29 mouse cellular contexts compared by ENCODE assay signal in the genomic region with DNA sequence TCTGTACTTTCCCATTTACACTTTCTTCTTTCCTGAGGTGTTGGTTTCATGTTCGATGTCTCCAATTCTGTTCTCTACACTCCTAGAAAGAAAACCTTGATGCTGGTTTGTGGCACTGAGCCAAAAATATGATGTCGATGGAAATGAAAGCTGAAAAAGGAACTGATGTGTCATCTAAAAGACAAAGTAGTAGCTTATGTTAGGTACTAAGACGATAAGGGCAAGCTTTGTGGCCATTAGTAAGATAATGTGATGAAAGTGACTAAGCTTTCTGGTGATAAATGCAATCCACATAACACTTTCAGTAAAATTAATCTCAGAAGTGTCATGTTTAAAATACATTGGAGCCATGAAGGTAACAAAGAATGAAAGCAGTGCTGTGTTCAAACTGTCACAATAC. TPM values are rescaled to one million over a fixed set of nuclear protein-coding genes. Genes with fewer than 3 reads are reported as not detected.
DNase-seq lines count a peak whose midpoint lies in the region; ATAC-seq and TF ChIP-seq lines count a peak whose summit lies in the region.
"Had no signal": no experiment of that assay in that cellular context is flagged by ENCODE, and none has a peak within 500 bp of the region (broad histone marks: within the 10 kb centered on the region; RNA-seq: fewer than 3 reads in every experiment).

No protein-coding gene starts in this region.

- peak; percentile 16 to 26; a peak in 1 of 4 replicates for TF ChIP-seq EP300 in MEL (IDR thresholded peaks at IDR 0.05; ENCODE audit: low read depth in 1 of 2, low read length in 2 of 2)
- TF ChIP-seq EP300 in heart, adult 2 months (IDR thresholded peaks at IDR 0.05; ENCODE audit: insufficient read depth, low read depth, low read length) = no peak

- no peak for TF ChIP-seq POLR2A in MEL (IDR thresholded peaks at IDR 0.05; ENCODE audit: control insufficient read depth in 1 of 2, insufficient read depth in 1 of 2, low read depth in 1 of 2, low read length in 2 of 2, poor library complexity in 1 of 2)
- no peak for TF ChIP-seq POLR2A in heart, adult 2 months (IDR thresholded peaks at IDR 0.05; ENCODE audit: insufficient read depth, low read depth, low read length)

- no peak overlapping the region for H3K27ac ChIP-seq in MEL (ENCODE audit: control insufficient read depth, low read depth, low read length)
- no peak overlapping the region for H3K27ac ChIP-seq in midbrain, embryonic 13.5 days
- no peak overlapping the region for H3K27ac ChIP-seq in heart, adult 2 months
- H3K27ac ChIP-seq: embryonic facial prominence, embryonic 13.5 days; embryonic facial prominence, embryonic 15.5 days; forebrain, embryonic 10.5 days; forebrain, embryonic 12.5 days had no signal

- no peak overlapping the region for H3K9ac ChIP-seq in MEL (ENCODE audit: control insufficient read depth, low read depth, low read length, poor library complexity, severe bottlenecking)
- H3K9ac ChIP-seq in midbrain, embryonic 13.5 days (replicated peaks) = no peak overlapping the region
- no peak overlapping the region for H3K9ac ChIP-seq in heart, adult 2 months (ENCODE audit: low read depth, low read length)
- H3K9ac ChIP-seq: embryonic facial prominence, embryonic 13.5 days; embryonic facial prominence, embryonic 15.5 days; forebrain, embryonic 12.5 days had no signal

- intact Hi-C loops in heart, adult 2 months (cut with DNase I) = loop anchor here (5.0 kb wide), 1 partner anchor 141 kb away; no protein-coding TSS in a partner anchor

- no peak for TF ChIP-seq CTCF in MEL (IDR thresholded peaks at IDR 0.05 in 2 of 3, conservative IDR thresholded peaks at IDR 0.05 in 1 of 3; ENCODE audit: control insufficient read depth in 1 of 3, insufficient read depth in 1 of 3, low read depth in 2 of 3, low read length in 3 of 3, poor library complexity in 1 of 3, severe bottlenecking in 1 of 3)
- TF ChIP-seq CTCF in heart, adult 2 months (IDR thresholded peaks at IDR 0.05) = no peak

- no peaks in the 10 kb centered on the region for H3K79me2 ChIP-seq in MEL (ENCODE audit: control insufficient read depth, insufficient read depth, low read length, poor library complexity)
- no peaks in the 10 kb centered on the region for H3K79me2 ChIP-seq in heart, adult 2 months (replicated peaks; ENCODE audit: control insufficient read depth, insufficient read depth, low read length)

- 90% methylated on average over 3 of the region's 3 CpGs for WGBS in midbrain, embryonic 13.5 days
- 29% methylated on average over 3 of the region's 3 CpGs for whole genome bisulfite sequencing in heart, adult 2 months

- no peak overlapping the region for H3K4me2 ChIP-seq in midbrain, embryonic 13.5 days (replicated peaks)
- H3K4me2 ChIP-seq: embryonic facial prominence, embryonic 13.5 days; embryonic facial prominence, embryonic 15.5 days; forebrain, embryonic 12.5 days had no signal

- peaks cover 0 to 2% of the 10 kb centered on the region in 2 experiments; a peak in 2 of 4 replicates for H3K27me3 ChIP-seq in MEL (ENCODE audit: control insufficient read depth in 1 of 2, insufficient read depth in 2 of 2, low read length in 2 of 2)
- no peaks in the 10 kb centered on the region for H3K27me3 ChIP-seq in midbrain, embryonic 13.5 days
- H3K27me3 ChIP-seq in heart, adult 2 months (ENCODE audit: control insufficient read depth, insufficient read depth, low read length) = no peaks in the 10 kb centered on the region
- H3K27me3 ChIP-seq: embryonic facial prominence, embryonic 13.5 days; embryonic facial prominence, embryonic 15.5 days; forebrain, embryonic 12.5 days; Patski had no signal

- peak; percentile 76 for DNase-seq in 416B (ENCODE audit: low read depth)
- peak; percentile 48 for DNase-seq in MEL (ENCODE audit: low read depth, low spot score)
- DNase-seq in cerebellum, postnatal 36 days = no peak
- no peak for DNase-seq in heart, adult 2 months
- DNase-seq: adrenal gland, adult 8-10 months; adrenal gland, postnatal 14 days; adrenal gland, postnatal 36 days; cerebellum, adult 18-20 months; cerebellum, adult 8-10 months; cerebellum, adult 9-11 months; cerebellum, postnatal 14 days; embryo, embryonic 11 days had no signal

- TF ChIP-seq RAD21 in MEL (IDR thresholded peaks at IDR 0.05; ENCODE audit: low read depth, low read length) = no peak

- peak; percentile 33 for ATAC-seq in common myeloid progenitor, adult 5-6 weeks (replicated peaks; ENCODE audit: low read depth, poor library complexity, severe bottlenecking)
- ATAC-seq in megakaryocyte progenitor cell, adult 5-6 weeks (replicated peaks; ENCODE audit: poor library complexity) = 0 out of 2 replicates have a peak, but pooled peaks have one; percentile 17
- no peak for ATAC-seq in midbrain, embryonic 13.5 days
- ATAC-seq: activated CD4-positive, CD25-positive, alpha-beta regulatory T cell, adult 4 months; forebrain, embryonic 14.5 days; forebrain, embryonic 16.5 days; Patski had no signal

- no peaks in the 10 kb centered on the region for H3K9me3 ChIP-seq in MEL (replicated peaks; ENCODE audit: insufficient read depth, low read length)
- no peaks in the 10 kb centered on the region for H3K9me3 ChIP-seq in midbrain, embryonic 13.5 days
- H3K9me3 ChIP-seq: embryonic facial prominence, embryonic 13.5 days; embryonic facial prominence, embryonic 15.5 days; forebrain, embryonic 10.5 days; forebrain, embryonic 12.5 days; G1E had no signal

- no peak overlapping the region for H3K4me3 ChIP-seq in MEL (ENCODE audit: control insufficient read depth in 1 of 2, insufficient read depth in 1 of 2, low read depth in 2 of 2, low read length in 2 of 2)
- H3K4me3 ChIP-seq in midbrain, embryonic 13.5 days (replicated peaks) = no peak overlapping the region
- no peak overlapping the region for H3K4me3 ChIP-seq in heart, adult 2 months
- H3K4me3 ChIP-seq: embryonic facial prominence, embryonic 13.5 days; embryonic facial prominence, embryonic 15.5 days; erythroblast, embryonic 14.5 days; forebrain, embryonic 10.5 days; forebrain, embryonic 12.5 days had no signal

- peaks cover 0 to 6% of the 10 kb centered on the region in 2 experiments; a peak in 2 of 4 replicates for H3K36me3 ChIP-seq in MEL (ENCODE audit: control insufficient read depth in 1 of 2, insufficient read depth in 2 of 2, low read length in 2 of 2)
- no peaks in the 10 kb centered on the region for H3K36me3 ChIP-seq in midbrain, embryonic 13.5 days
- H3K36me3 ChIP-seq in heart, adult 2 months (ENCODE audit: control insufficient read depth, insufficient read depth, low read length) = no peaks in the 10 kb centered on the region
- H3K36me3 ChIP-seq: embryonic facial prominence, embryonic 13.5 days; embryonic facial prominence, embryonic 15.5 days; forebrain, embryonic 10.5 days; forebrain, embryonic 12.5 days; G1E had no signal

- H3K4me1 ChIP-seq in MEL (ENCODE audit: control insufficient read depth in 1 of 2, insufficient read depth in 2 of 2, low read length in 2 of 2) = no peaks in the 10 kb centered on the region
- no peaks in the 10 kb centered on the region for H3K4me1 ChIP-seq in midbrain, embryonic 13.5 days (replicated peaks)
- no peaks in the 10 kb centered on the region for H3K4me1 ChIP-seq in heart, adult 2 months (ENCODE audit: control insufficient read depth, insufficient read depth, low read length)
- H3K4me1 ChIP-seq: embryonic facial prominence, embryonic 13.5 days; embryonic facial prominence, embryonic 15.5 days; forebrain, embryonic 10.5 days; forebrain, embryonic 12.5 days had no signal

RNA-seq across cellular contexts. Expression of a gene that starts 2.4 kb away (rescaled TPM):
- not detected in 2 replicates for total RNA-seq in MEL (2012; rRNA removed)
- polyA plus RNA-seq in MEL (2012; ENCODE audit: insufficient read depth in 1 of 2, insufficient read length in 2 of 2, low read depth in 1 of 2, low replicate concordance in 2 of 2, missing spikeins in 1 of 2) = not detected
- not detected in 2 replicates for total RNA-seq in common myeloid progenitor, adult 5-6 weeks (2017)
- not detected in 2 replicates for total RNA-seq in megakaryocyte progenitor cell, adult 5-6 weeks (2015)
- not detected in 2 replicates for total RNA-seq in megakaryocyte progenitor cell, adult 5-6 weeks (2017)
- polyA plus RNA-seq in midbrain, embryonic 13.5 days (2015; fragmentation: Nextera tagmentation; extraction: Ambion mirVana) = not detected in 2 replicates
- total RNA-seq in heart, adult 2 months (2021) = not detected
- not detected in 2 replicates for polyA plus RNA-seq in heart, adult 2 months (2012; rRNA removed)
- total RNA-seq: adrenal gland, adult 18-20 months; adrenal gland, adult 8-10 months; adrenal gland, postnatal 14 days; adrenal gland, postnatal 36 days; G1E had no signal
- polyA plus RNA-seq: activated CD4-positive, CD25-positive, alpha-beta regulatory T cell, adult 4 months; C2C12; embryonic facial prominence, embryonic 11.5 days; embryonic facial prominence, embryonic 13.5 days; embryonic facial prominence, embryonic 15.5 days; erythroblast, embryonic 14.5 days; forebrain, embryonic 10.5 days; forebrain, embryonic 12.5 days; forebrain, embryonic 14.5 days; forebrain, embryonic 16.5 days; frontal cortex, adult 2 months; G1E; Patski had no signal

RNA-seq across cellular contexts. Expression of a gene that starts 4.6 kb away (rescaled TPM):
- not detected in 2 replicates for total RNA-seq in MEL (2012; rRNA removed)
- polyA plus RNA-seq in MEL (2012; ENCODE audit: insufficient read depth in 1 of 2, insufficient read length in 2 of 2, low read depth in 1 of 2, low replicate concordance in 2 of 2, missing spikeins in 1 of 2) = not detected
- total RNA-seq in common myeloid progenitor, adult 5-6 weeks (2017) = not detected in 2 replicates
- total RNA-seq in megakaryocyte progenitor cell, adult 5-6 weeks (2015) = not detected in 2 replicates
- not detected in 2 replicates for total RNA-seq in megakaryocyte progenitor cell, adult 5-6 weeks (2017)
- not detected in 2 replicates for polyA plus RNA-seq in midbrain, embryonic 13.5 days (2015; fragmentation: Nextera tagmentation; extraction: Ambion mirVana)
- total RNA-seq in heart, adult 2 months (2021) = not detected
- polyA plus RNA-seq in heart, adult 2 months (2012; rRNA removed) = not detected in 2 replicates
- total RNA-seq: adrenal gland, adult 18-20 months; adrenal gland, adult 8-10 months; adrenal gland, postnatal 14 days; adrenal gland, postnatal 36 days; G1E had no signal
- polyA plus RNA-seq: activated CD4-positive, CD25-positive, alpha-beta regulatory T cell, adult 4 months; C2C12; embryonic facial prominence, embryonic 11.5 days; embryonic facial prominence, embryonic 13.5 days; embryonic facial prominence, embryonic 15.5 days; erythroblast, embryonic 14.5 days; forebrain, embryonic 10.5 days; forebrain, embryonic 12.5 days; forebrain, embryonic 14.5 days; forebrain, embryonic 16.5 days; frontal cortex, adult 2 months; G1E; Patski had no signal

RNA-seq across cellular contexts. Expression of a gene that starts 9.8 kb away (rescaled TPM):
- total RNA-seq in MEL (2012; rRNA removed) = not detected in 2 replicates
- polyA plus RNA-seq in MEL (2012; ENCODE audit: insufficient read depth in 1 of 2, insufficient read length in 2 of 2, low read depth in 1 of 2, low replicate concordance in 2 of 2, missing spikeins in 1 of 2) = not detected
- not detected in 2 replicates for total RNA-seq in common myeloid progenitor, adult 5-6 weeks (2017)
- total RNA-seq in megakaryocyte progenitor cell, adult 5-6 weeks (2015) = not detected in 2 replicates
- not detected in 2 replicates for total RNA-seq in megakaryocyte progenitor cell, adult 5-6 weeks (2017)
- polyA plus RNA-seq in midbrain, embryonic 13.5 days (2015; fragmentation: Nextera tagmentation; extraction: Ambion mirVana) = not detected in 2 replicates
- not detected for total RNA-seq in heart, adult 2 months (2021)
- not detected in 2 replicates for polyA plus RNA-seq in heart, adult 2 months (2012; rRNA removed)
- total RNA-seq: adrenal gland, adult 18-20 months; adrenal gland, adult 8-10 months; adrenal gland, postnatal 14 days; adrenal gland, postnatal 36 days; G1E had no signal
- polyA plus RNA-seq: activated CD4-positive, CD25-positive, alpha-beta regulatory T cell, adult 4 months; C2C12; embryonic facial prominence, embryonic 11.5 days; embryonic facial prominence, embryonic 13.5 days; embryonic facial prominence, embryonic 15.5 days; erythroblast, embryonic 14.5 days; forebrain, embryonic 10.5 days; forebrain, embryonic 12.5 days; forebrain, embryonic 14.5 days; forebrain, embryonic 16.5 days; frontal cortex, adult 2 months; G1E; Patski had no signal

RNA-seq across cellular contexts. Expression of a gene that starts 37.1 kb away (rescaled TPM):
- total RNA-seq in MEL (2012; rRNA removed) = not detected in 2 replicates
- not detected for polyA plus RNA-seq in MEL (2012; ENCODE audit: insufficient read depth in 1 of 2, insufficient read length in 2 of 2, low read depth in 1 of 2, low replicate concordance in 2 of 2, missing spikeins in 1 of 2)
- total RNA-seq in common myeloid progenitor, adult 5-6 weeks (2017) = not detected in 2 replicates
- total RNA-seq in megakaryocyte progenitor cell, adult 5-6 weeks (2015) = not detected in 2 replicates
- 0.20 and 0.29 TPM in 2 replicates for total RNA-seq in megakaryocyte progenitor cell, adult 5-6 weeks (2017)
- not detected in 2 replicates for polyA plus RNA-seq in midbrain, embryonic 13.5 days (2015; fragmentation: Nextera tagmentation; extraction: Ambion mirVana)
- not detected for total RNA-seq in heart, adult 2 months (2021)
- not detected in 2 replicates for polyA plus RNA-seq in heart, adult 2 months (2012; rRNA removed)
- total RNA-seq: adrenal gland, adult 18-20 months; adrenal gland, adult 8-10 months; adrenal gland, postnatal 14 days; adrenal gland, postnatal 36 days; G1E had no signal
- polyA plus RNA-seq: activated CD4-positive, CD25-positive, alpha-beta regulatory T cell, adult 4 months; C2C12; embryonic facial prominence, embryonic 11.5 days; embryonic facial prominence, embryonic 13.5 days; embryonic facial prominence, embryonic 15.5 days; erythroblast, embryonic 14.5 days; forebrain, embryonic 10.5 days; forebrain, embryonic 12.5 days; forebrain, embryonic 14.5 days; forebrain, embryonic 16.5 days; frontal cortex, adult 2 months; G1E; Patski had no signal

RNA-seq across cellular contexts. Expression of a gene that starts 40.3 kb away (rescaled TPM):
- 7.8 and 9.8 TPM in 2 replicates for total RNA-seq in MEL (2012; rRNA removed)
- polyA plus RNA-seq in MEL (2012; ENCODE audit: insufficient read depth in 1 of 2, insufficient read length in 2 of 2, low read depth in 1 of 2, low replicate concordance in 2 of 2, missing spikeins in 1 of 2) = under 1 TPM in 1 of 2 experiments, not detected in 1; 0.40 TPM
- 2.9 TPM in 1 of 2 replicates, not detected in the other for total RNA-seq in common myeloid progenitor, adult 5-6 weeks (2017)
- total RNA-seq in megakaryocyte progenitor cell, adult 5-6 weeks (2015) = 0.56 TPM in 1 of 2 replicates, not detected in the other
- 1.2 and 1.5 TPM in 2 replicates for total RNA-seq in megakaryocyte progenitor cell, adult 5-6 weeks (2017)
- polyA plus RNA-seq in midbrain, embryonic 13.5 days (2015; fragmentation: Nextera tagmentation; extraction: Ambion mirVana) = 1.6 and 1.7 TPM in 2 replicates
- under 1 TPM in 1 of 2 experiments, not detected in 1; 0.36 TPM for total RNA-seq in heart, adult 2 months (2021)
- 0.20 TPM in 1 of 2 replicates, not detected in the other for polyA plus RNA-seq in heart, adult 2 months (2012; rRNA removed)
- polyA plus RNA-seq: activated CD4-positive, CD25-positive, alpha-beta regulatory T cell, adult 4 months had no signal

Comparison
In these comparisons a context has a peak if more than half of its experiments do, and no peak if none do; other contexts are left out.
1. DNase-seq: peak in 416B (single experiment) and MEL (single experiment); none in cerebellum, postnatal 36 days (0 of 2) and heart, adult 2 months (0 of 2).